Mouse (Mus musculus) skeletal muscle tissue, adult 2 months (tissue): ENCODE measurements around the gene Jhy.

Experiments
- DNase-seq: peaks from one replicate; pipeline ENCODE4 v3.0.0-alpha.2; 2012; ENCODE audit warnings: low read depth, low spot score

Gene Jhy

DNA sequence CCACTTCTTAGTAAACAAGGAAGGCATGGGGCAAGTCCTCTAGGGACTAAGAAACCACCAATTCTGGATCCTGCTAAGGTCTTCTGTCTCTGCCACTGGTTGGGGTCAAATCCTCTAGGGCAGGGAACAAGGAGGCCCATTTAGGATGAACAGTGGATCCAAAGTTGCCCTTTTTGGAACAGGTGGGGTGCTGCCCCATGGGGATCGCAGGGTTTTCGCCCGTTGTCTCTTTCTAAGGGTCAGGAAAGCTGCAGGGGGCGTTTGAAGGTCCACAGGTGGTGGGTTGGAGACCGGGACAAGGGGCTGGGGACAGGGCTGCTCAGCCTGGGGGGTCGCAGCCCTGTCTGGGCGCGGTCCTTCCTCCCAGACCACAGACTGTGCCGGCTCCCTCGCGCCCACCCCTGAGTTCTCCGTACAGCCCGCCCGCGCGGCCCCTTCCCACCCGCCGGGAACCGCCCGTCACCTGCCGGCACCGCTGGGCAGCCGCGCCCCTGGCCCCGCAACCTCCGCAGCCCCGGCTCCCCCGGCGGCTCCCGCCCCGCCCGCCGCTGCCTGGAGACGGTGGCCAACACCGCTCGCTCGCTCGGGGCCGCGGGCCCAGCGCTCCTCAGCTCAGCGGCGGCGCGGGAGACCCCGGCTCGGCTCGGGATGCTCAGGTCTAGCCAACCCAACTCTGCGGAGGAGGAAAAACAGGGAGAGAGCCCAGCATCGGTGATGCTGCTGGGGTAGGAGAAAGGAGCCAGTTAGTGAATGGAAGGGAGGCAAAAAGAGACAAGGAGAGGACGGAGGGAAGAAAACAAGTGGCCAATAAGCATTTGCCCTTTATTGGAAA is at the start of gene Jhy:
Jhy (minus strand) TSS at position 533 of the 832 bp plus-strand sequence.
- no peak for DNase-seq

DNA sequence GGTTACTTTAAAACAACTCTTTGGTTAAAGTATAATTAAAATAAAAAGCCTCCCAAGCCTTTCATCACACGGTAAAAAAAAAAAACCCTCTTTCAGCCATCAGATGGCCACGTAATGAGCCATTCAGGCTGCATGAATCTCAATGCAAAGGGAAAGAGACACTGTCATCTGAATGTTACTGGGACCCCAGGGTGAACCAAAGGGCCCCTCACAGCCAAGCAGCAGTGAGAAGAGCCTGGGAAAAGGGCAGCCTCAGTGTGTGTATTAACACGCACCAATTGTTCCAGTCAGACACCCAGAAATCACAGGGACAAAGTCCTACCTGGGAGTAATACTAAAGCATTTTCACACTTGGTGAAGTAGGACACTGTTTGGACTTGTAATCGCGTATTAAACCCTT is 48.5 kb upstream of the Jhy start:
- no peak for DNase-seq

DNA sequence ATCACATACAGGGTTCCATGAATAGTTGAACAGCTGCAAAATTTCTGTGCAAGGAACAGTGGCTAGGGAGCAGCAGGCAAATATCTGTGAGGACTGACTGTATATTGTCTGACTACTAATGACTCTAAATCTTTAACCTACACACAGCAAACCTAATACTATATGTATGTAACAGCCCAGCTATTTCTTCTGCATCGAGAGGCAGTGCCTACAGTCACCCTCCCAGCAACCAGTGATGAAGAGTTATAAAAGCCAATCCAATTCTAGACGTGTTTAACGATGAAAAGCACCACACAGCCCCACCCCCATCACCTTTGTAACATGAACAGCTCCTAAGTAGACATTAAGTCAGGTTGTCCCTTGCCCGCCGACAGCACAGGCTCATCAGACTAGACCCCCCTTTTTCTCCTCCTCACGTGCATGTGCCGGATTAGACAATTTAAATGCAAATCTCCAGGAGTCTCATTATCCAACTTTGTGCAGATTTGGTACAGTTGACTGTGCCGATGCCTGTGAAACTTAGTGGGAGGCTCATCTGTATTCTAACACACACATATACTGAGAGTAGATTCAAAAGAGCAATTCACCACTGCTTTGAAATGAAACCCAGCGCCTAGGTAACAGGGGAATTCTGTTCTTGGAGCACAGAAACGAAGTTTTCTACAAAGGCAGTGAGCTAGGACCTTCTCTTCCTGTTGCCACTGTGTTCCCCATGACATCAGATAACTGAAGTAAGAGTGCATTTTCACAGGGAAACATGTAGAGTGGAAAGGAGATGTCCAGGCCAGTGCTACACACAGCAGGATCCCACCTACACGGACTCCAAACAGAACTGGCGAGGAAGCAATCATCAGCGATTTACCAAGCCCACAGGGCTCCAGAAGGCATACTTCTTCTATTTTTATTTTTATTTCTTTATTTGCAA is 47.9 kb upstream of the Jhy start:
- no peak for DNase-seq

DNA sequence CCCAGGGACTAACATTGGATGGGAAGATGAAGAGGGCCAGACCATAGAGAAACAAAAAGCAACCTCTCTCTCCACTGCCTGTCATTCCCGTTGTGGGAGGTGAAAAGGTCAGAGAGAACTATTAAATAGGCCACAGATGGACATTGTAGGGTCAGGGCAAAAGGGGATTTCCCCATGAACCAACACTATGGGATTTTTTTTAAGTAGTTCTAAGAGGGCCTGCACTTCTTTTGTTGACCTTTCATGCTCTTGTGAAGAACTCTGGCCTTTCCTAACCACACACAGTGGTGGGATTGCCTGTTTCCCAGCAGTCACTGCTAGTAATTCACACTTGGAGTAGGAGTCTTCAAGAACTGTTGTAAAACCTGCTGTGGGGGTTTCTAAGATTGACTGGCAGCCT is 43.9 kb upstream of the Jhy start:
- DNase-seq, result no peak

DNA sequence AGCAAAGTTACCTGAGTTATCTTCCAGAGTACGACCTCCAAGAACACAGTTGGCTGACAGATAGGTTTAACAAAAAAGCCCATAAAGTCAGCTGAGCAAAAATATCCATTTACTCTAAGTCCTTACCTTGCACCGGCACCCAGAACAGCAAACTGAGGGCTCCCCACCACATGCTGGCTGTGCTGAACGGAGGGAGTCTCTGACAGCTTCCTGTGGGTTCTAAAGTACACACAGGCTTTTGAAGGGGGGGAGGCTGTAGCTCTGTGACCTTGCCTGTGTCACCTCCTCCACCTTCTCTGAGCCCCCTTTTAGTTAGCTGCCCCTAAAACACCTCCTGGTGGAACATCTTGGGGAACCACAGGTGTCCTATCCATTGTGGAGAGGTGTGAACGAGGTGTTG is 40.5 kb upstream of the Jhy start, which contains the start of gene Crtam:
Crtam (minus strand) TSS at position 214 of the 400 bp plus-strand sequence.
- DNase-seq, result no peak

DNA sequence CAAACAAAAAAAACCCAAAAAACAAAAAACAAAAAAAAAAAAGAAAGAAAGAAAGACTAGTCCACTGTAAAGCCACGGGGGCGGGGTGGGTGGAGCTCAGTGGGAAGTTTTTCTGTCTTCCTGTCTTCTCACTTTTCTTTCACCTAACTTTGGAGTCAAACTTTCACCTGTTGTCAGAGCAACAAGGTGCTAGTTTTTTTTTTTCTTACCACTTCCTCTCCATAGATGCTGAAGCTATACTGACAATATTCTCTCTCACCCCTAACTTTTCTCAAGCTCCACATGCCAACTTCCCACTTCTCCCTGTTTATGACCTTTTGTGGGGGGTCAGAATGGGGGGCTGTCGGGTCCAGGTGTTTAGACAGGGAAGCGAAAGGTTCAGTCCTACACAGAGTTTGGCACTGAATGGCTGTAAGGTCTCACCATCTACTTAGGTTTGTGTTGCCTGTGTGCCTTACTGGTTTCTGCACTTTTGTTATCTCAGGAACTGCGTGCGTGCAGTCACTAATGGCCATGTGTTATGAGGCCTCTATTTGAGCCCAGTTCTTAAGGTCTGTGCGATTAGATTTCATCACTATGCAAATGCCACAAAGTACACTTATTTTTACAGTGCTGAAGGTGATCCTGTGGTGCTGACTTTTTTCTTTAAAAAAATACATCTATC is 33.3 kb upstream of the Jhy start:
- no peak for DNase-seq

DNA sequence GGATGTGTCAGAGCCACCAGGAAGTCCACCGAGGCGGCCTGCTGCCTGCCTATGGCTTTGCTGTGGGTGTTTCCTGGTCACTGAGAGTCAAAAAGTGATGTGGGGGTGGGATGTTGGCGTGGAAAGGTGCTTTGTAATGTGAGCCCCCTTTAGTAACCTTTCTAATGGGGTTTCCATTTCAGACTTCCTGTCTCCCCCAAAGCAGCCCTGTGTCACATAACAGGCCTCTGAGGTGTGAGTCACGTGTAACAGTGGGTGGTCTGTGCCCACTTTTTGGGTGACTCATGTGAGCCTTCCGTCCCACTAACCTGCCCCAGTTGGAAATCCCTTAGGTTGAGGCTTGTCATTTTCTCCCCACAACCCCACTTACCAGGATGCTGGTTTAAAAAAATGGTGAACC is 30.2 kb upstream of the Jhy start:
- DNase-seq, result no peak

DNA sequence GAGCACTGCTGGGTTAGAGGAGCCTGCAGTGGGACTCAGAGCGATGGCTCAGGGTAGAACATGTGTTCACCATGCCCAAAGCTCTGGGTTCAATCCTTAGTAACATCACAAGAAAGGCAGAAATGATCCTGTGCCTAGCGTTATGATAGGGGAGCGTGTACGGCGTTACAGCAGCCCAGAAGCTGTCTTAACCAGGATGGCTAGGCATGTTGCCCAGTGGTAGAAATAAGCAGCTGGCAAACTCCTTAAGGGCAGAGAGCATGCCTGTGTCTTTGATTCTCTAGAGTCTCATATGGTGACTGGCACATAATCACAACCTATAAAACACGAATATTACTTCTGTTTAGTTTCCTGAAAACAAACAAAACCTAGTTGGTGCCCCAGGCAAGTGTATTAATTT is 27.6 kb upstream of the Jhy start:
- no peak for DNase-seq

DNA sequence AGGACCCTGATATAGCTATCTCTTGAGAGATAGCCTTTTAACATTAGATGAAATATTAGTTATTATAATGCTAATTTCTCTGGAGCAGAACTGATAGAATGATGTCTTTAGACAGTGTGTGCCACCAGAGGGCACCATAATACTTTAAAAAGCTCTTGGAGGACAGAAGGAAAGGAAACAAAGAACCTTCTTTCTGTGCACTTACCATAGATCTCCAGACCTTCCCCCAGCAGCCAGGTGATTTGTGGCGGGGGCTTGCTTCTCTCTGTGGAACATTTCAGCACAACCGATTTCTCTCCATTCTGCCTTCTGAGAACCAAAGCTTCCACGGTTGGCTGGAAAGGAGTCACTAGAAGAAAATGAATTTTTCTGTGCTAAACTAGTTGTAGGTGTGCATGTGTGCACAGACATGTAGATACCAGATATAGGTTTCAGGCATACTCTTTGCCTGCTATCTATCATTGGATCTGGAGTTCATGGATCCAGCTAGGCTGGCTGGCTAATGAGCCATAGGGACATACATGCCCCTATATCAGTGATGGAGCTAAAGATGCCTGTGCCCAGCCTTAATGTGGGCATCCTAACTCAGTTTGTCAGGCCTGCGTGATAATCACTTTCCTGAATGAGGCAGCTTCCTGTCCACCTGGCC is 26.1 kb upstream of the Jhy start:
- no peak for DNase-seq

DNA sequence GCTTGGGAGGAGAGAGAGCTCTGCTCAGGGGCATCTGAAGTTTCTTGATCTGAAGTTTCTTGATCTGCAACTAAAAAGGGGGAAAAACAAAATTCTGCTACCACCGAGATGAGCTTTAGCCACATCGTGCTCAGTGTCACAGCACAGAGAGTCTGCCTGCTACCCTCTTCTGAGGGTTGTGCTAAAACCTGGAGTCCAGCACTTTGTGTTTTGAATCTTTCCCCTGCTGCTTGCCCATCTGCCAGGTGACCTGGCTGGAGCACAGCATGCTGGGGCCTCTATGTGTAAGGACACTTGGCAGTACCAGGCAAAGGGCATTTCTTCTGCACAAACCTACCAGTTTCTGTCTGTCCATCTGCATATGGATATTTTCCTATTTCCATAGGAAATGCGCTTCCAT is 20.4 kb upstream of the Jhy start:
- no peak for DNase-seq

DNA sequence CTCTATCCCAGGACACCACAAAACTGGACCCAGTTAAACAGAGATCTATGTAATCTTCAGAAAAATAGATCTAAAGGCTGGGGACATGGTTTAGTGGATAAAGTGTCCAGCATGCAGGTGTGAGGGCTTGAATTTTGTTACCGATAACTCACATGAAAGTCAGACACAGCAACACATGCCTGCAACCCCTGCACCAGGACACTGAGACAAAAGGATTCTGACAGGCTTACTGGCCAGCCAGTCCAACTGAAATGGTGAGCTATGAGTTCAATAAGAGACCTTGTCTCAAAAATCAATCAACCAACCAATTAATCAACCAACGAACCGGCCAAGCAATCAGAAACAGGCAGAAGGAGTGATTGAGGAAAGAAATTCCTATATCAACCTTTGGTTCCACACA is 19.8 kb upstream of the Jhy start:
- no peak for DNase-seq

DNA sequence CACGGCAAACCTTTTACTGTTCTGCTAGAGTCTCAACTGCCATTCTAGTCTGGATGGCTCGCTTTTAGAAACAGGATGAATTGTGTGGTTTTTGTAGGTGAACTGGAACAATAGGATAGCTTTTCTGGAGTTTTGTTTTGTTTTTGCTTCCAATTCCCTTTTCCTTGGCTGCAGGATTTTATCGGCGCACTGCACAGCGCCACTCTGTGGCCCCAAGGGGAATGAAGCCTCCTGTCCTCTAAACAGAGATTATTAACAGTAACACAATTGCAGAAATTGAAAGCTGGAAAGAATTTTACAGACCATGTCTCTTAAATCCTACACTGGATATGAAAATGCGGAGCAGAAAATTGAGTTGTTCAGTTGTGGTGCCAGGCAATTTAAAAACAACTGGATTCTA is 18.6 kb upstream of the Jhy start:
- no peak for DNase-seq

DNA sequence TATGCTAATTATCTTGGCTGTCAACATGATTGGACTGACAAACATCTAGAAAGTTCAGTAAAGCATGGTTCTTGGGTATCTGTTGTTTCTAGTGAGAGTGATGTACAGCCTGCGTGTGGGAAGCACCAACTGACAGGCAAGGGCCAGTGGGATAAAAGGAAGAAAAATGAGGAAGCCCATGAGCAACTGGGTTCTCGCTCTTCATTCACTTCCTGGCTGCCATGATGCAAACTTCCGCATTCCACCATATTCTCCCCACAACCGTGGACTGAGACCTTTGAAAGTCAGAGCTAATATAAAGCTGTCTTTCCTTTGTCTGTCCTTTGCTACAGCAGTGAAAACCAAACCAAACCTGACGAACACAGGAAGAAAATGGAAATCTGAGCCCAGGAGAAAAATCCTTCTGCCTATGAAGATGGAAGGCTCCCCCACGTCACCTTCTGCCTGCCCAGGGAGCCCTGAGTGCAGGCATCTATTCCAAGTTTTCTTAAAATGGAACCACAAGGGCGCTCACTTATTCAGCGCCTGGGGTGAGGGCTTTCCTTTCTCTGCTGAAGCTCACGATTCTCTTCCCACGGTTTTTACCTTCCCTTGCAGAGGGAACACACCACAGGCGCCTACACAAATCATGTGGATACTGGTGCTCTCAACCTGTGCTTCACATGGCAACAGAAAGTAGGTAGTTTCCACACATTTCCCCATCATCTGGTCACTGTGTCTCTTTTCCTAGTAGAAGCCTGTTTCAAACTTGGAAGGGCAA is 10.3 kb upstream of the Jhy start:
- DNase-seq, result no peak

DNA sequence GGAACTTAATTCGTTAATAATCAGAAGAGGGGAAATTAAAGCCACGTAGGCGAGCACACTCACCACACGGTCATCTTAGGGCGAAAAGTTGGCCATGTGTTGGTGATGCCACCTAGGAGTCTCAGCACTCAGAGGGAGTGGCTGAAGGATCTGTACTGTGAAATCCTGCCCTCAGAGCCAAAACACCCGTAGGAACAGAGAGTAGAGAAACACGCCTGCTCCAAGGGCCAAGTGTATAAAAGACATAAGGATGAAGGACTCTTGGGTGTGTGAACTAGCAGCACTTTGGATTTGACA is 448 bp upstream of the Jhy start:
- no peak for DNase-seq

DNA sequence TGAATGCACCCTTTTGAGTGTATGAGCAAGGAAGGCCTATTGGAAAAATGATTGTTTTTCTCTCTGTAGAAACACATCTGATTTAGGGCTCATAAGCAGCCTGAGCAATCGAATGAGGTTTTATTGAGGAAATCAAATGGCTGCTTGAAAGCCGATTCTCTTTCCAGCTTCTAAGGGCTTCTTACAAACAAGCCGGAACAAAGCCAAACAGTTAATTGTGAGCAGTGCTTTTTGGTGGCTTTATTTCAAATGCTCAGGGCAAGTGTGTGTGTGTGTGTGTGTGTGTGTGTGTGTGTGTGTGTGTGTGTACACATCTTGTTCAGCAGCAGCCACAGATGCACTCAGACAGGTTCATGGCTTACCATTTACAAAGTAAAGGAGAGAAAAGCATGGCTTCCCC is 2.5 kb downstream of the Jhy start:
- no peak for DNase-seq

DNA sequence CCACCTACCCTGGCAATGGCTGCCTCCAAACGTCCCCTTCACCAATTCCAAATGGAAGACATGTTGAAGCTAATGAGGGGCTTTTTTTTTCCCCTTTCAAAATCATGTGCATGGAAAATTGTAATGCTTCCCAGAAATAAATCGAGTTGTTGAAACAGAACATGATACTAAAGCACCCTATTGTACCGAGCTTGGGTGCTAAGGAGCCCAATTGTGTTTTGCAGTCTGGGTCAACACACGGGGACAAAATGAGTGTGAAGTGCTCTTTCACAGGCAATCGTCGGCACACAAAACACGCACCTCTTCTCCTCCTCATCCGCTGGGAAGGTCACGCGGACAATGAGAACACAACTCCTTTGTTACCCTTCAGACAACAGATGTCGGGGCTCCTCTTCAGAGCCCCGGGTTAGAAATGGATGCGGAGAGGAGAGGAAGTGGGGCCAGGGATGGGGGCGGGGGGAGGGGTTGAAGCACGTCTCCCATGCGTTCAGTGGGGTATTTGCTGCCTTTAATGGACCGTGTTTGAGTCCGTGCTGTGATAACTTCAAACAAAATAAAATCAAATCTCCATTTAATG is 14.8 kb downstream of the Jhy start:
- no peak for DNase-seq

DNA sequence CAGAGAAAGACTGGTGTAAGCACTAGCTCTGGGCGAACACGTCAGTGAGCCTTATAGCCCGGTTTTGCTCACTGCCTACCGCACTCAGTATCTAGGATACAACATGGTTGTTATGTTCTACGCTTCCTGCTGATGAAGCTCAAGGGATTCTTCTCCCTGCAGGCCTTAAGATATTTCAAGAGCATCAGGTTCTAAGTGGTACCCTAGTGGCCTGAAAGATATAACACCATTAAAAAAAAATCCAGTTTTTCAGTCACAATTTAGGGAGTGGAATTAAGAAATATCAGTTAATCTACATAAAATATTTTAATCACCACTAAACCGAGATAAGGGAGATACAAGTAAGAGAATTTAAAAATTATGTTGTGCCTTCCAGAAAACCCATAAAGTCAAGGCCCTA is 15.4 kb downstream of the Jhy start:
- no peak for DNase-seq

DNA sequence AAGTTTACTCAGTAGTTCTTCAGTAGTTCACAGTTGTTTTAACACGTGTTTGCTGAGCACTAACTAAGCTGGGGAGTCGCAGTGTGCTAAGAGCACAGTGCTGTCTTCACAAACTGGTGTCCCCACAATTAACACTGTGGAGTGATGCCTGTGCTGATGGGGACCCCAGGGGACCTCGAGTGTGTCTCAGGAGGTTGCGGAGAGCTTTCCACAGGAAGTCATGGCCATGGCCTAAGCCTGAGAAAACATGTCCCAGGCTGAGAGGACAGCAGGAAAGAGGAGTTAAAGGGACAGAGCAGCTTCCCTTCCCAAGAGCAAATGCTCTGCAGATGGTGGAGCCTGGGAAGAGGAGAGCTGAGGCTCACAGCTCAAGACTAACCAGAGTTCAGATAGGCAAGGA is 16.8 kb downstream of the Jhy start:
- DNase-seq, result peak; percentile 6

DNA sequence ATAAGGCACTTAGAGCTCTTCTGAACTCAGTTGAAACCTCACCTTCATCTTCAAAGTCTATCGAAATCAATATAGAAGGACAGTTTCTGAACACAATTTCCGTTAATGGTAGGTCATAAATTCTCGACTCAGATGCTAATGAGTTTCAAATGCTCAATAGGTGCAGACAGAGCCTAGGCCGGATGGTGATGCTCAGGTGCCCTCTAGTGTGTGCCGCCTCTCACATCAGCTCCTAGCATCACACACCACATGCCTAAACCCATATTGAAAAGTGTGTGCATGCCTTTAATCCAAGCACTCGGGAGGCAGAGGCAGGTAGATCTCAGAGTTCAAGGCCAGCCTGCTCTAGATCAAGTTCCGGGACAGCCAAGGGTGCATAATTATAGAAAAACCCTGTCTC is 26.5 kb downstream of the Jhy start:
- no peak for DNase-seq

DNA sequence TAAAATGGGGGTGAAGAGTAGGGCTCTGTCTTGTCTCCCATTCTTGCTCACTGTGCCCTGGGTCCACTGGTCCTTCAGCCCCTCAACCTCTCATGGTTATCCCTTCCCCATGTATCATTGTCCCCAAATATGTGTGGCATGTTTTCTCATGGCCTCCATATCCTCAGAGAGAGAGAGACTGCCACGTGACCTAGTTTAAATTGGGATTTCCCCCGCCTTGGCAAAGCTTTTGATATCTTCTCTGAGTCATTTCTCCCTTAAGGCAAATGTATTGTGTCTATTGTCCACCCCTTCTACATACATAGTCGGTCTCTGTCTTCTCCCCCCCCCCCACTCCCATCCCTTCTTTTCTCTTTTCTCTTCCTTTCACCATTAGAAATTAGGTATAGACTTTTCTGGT is 30.6 kb downstream of the Jhy start:
- DNase-seq, result no peak
